Mouse (Mus musculus) thymus, postnatal 0 days (tissue): ENCODE measurements around the gene Wdr43. TPM values are rescaled to one million over a fixed set of nuclear protein-coding genes. Genes with fewer than 3 reads are reported as not detected.

Source experiments
- DNase-seq: peaks from one replicate; pipeline ENCODE4 v3.0.0-alpha.2; 2015; ENCODE audit warnings: low spot score
- polyA plus RNA-seq: library from polyadenylated mRNA; unstranded; fragments of >200 nt; fragmentation: Nextera tagmentation; extraction: Ambion mirVana; gene quantifications from 2 replicates; pipeline ENCODE4 v1.2.1, GENCODE M21; 2015

Wdr43 gene
- polyA plus RNA-seq, 1 experiment from 2014 or later, result 75.6 TPM

DNA sequence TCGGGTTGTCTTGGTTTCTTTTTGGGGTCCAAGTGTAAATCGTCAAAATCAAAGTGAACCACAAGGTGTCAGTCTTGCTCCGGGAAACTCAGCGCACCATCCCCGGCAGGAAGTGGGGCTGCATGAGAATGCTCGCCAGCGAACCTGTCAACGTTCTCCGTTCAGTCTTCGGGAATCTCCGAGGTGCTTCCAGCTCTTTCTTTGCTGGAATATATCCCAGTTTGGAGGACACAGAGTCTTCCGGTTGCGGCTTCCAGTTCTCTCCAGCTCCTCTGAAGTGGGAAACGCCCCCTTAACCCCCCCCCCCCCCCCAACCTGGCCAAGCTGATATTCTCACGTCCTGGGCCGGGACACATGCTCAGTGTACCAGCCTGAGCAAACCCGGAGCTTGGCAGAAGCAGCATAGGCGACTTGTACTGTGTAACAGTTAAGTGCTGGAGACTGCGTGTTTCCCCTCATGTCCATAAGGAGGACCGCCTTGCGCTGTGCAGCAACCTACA lies 47.1 kb downstream of the Wdr43 start:
- peak; percentile 77 for DNase-seq

DNA sequence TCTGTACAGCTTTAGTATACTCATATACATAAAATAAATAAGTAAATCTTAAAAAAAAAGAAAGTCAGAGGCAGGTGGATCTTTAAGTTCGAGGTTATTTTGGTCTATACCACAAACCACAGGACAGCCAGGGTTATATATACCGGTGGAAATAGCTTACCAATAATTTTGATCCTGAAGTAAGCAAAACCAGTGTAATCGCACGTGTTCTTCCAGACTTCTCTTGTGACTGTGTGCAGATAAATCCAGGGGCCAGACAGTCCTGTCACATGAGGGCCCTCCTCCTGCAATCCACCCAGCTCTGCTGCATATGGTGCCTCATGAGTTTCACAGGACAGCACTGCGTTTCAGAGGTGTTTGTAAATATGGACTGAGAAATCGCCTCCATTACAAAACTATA lies 47.8 kb downstream of the Wdr43 start:
- DNase-seq, result no peak

- no peak for DNase-seq
Observed at GRCm38 (mm10) chr17:71664172-71664571, 48.5 kb downstream of the Wdr43 start.

DNA sequence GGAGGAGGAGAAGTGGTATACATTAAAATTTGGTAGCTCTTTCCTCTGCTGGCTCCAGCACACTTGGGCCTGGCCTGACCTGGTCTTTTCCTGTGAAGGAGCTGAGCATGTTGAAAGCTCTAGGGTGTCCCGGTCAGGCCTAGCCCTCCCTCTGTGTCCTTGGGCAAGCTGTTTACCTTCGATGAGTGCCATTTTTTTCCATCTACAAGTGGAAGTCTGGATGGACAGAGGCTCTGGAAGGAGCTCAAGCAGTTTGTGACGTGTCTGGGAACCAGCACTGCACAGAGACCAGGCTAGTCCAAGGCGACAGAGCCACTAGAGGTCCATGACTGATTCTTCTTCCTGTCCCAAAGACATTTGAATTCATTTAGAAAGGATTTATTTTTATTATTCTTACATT lies 49.5 kb downstream of the Wdr43 start:
- no peak for DNase-seq

DNA sequence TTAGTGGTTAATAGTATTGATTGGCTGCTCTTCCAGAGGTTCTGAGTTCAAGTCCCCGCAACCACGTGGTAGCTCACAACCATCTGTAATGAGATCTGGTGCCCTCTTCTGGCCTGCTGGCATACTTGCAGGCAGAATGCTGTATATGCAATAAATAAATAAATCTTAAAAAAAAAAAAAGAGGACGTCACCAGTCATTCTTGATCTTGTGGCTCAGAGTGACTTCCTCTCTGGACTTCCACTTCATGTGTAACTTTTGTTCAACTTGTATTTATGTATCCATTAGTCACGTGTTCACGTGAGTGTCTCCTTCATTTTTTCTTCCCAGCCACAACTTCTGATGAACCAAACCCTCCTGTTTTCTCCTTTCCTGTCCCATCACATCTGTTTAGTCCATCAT lies 53.8 kb downstream of the Wdr43 start:
- no peak for DNase-seq

DNA sequence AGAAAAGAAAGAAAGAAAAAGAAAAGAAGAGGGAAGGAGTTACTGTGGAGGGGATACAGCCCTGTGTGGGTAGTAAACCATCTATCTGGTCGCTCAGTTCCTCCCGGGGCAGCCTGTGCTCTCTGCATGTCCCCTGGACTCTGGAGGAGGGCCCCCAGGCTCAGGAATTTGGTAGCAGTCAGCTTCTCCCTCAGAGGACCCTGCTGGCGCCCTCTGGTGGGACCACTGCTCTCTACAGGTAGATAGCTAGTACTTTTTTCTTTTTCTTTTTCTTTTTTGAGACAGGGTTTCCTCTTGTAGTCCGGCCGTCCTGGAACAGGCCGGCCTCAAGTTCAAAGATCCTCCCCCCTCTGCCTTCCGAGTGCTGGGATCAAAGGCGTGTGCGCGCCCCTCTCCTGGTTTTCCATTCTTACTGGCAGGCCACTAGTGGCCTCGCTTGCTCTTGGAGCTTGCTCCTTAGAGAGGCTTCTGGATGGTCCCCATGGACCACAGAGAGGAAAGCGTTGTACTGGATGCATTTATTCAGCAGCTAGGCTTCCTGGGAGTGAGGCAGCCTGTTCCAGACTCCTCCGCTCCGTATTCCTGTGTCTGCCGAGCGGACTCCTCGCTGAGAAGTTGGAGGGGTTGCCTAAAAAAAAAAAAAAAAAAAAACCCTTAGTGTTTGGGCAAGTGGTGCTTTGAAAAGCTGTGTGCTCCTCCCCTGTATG lies 56.3 kb downstream of the Wdr43 start:
- DNase-seq, result peak; percentile 52

DNA sequence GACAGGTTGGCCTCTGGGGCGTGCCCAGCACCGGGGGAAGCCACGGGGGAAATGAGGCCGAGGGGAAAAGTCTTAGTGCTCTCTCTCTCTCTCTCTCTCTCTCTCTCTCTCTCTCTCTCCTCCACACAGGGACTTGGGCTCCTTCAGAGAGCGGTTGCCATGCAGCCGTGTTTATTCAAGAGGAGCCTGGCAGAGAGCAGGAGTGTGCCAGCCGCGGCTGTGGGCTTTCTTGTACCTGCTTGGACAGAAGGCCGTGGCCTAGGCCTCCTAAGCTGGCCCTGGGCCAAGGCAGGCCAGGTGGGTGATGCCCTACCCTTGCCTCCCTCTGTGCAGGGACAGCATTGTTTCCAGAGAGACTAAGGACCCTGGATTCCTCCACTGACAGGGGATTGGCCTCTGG lies 57.4 kb downstream of the Wdr43 start, which contains the start of gene Togaram2:
Togaram2 (plus strand) TSS at position 170 of the 400 bp plus-strand sequence.
- DNase-seq, result no peak

GRCm38 (mm10) chr17:71673936-71674335 lies 58.2 kb downstream of the Wdr43 start:
- no peak for DNase-seq

DNA sequence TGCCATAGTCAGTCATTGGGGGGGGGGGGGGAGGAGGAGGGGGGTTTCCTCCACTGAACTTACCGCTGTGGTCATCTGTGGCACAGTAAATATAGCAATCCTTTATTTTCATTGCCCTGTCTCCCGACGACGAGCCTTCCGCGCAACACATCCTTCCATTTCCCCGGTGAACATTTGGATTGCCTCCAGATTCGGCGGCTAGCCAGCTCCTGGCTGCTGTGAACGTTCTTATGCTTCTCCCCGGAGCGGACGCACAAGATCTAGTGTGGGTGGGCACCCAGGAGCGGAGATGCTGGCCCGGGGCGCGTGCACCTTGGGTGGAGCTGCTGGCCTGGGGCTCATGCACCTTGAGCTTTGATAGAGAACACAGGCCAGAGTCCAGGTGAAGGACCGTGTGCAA lies 59.2 kb downstream of the Wdr43 start:
- DNase-seq, result no peak

DNA sequence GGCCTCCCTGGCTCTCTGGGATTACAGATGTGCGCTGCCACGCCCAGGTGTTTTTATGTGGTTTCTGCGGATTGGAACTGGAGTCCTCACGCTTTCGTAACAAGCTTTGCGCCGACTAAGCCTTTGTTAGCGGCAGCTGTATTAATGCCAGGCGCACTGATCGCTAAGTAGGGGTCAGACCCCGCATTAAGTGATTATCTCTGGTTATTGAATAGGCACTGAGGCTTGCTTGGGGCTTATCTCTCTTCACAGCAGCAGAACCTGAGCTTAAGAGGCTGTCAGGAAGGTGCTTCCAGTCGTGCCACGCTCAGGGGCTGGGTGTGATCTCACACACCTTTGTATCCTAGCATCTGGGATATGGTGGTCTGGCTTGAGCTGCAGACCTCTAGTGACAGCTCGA lies 66.0 kb downstream of the Wdr43 start:
- DNase-seq, result no peak

- DNase-seq, result no peak
Observed at GRCm38 (mm10) chr17:71682379-71682778, 66.7 kb downstream of the Wdr43 start.

DNA sequence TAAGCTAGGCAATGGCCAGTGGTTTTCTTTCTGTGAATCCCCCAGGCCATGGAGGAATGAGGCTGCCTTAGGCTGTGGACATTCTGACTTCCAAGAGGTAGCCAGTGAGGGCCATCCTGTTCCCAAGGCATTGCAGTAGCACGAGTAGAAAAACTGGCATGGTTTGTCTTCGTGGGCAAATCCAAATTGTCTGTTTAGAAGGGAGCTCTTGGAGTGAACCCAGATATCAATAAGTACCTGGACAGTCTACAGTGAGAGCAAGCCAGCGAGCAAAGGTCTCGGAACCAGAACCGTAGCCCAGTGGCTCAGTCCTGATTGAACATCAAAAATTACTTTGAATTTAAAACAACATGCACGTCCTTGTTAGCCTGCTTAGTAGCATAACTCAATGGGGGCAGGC lies 67.6 kb downstream of the Wdr43 start:
- DNase-seq, result no peak

DNA sequence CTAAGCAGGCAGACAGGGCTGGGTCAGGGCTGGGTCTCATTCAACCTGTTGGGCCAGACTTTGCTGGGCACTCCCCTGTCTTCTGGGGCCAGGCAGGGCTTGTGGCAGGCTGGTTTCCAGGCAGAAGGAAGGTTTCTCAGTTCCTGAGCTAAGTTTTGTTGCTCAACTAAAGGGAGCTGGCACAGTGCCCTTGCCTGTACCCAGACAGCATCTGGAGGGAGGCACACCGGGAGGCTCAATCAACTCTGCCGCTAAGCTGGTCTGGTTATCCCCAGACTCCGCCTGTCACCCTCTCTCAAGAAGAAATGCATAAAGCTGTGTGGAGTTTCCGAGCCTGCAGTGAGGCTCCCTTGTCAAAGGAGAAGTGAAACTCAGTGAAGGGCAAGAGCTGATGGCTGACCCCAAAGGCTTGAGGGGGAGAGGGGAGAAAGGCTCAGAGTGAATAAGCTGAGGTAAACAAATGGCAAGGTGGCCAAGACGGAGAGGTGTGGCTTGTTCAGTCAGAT lies 68.5 kb downstream of the Wdr43 start:
- no peak for DNase-seq

DNA sequence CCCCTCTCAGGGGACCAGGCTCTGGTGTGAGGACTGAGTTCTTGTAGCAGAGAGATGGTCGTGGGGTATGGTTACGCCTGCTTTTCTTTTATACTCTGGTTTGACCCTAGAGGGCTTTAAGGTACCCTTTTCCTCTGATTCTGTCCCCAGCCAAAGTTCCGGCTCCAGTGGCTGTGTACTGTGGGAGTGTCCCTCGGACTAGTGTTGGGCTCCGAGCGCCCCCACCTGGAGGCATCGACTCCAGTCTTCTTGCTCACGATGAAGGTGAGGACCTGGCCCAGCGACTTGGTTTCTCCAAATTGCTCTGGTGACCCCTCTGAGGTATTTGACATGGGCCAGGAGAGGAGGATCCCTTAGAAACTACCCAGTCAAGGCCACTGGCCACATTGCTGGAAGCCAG lies 71.7 kb downstream of the Wdr43 start:
- no peak for DNase-seq

GRCm38 (mm10) chr17:71689903-71690302 lies 74.2 kb downstream of the Wdr43 start:
- no peak for DNase-seq

DNA sequence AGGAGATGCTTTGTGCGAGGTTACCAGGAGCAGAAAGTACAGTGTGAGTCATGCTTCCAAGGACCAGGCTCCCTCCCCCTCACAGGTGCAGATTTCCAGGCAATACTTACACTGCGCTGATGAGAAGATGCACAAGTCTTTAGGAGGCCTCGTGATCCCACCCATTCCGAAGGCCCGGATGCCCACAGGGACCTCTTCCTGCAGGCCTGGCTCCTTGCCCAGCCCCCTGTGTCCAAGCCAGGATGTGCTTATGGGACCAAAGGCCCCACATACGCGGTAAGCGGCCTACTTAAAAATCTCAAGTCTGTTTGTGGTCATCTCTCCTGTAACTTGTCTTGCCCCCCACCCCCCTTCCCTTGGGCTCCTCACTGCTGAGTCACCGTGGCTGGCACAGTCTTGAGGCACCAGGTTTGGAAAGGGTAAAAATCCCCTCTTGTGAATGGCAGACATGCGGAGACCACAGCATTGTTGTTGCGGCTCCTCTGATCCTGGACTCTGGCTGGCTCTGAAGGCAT lies 75.7 kb downstream of the Wdr43 start:
- DNase-seq, result no peak

- DNase-seq, result no peak
Observed at GRCm38 (mm10) chr17:71693313-71693712, 77.6 kb downstream of the Wdr43 start.

DNA sequence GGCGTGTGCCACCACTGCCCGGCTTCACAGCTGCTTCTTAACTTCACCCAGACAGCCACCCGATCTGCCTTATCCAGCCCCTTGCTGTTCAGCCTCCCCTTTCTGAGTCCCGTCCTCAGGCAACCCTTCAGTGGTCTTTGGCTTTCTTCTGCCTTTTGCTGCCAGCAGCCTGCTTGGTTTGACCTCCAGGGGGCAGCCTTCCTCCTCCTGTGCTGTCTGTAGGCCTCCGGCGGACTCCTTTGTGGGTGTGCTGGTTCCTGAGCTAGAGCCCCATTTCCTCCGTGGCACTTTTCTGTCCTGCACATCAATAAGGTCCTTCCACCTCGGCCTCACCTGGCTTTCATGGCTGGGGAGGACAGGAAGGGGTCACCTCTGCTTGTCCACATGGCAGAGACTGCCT lies 78.1 kb downstream of the Wdr43 start:
- peak; percentile 17 for DNase-seq

DNA sequence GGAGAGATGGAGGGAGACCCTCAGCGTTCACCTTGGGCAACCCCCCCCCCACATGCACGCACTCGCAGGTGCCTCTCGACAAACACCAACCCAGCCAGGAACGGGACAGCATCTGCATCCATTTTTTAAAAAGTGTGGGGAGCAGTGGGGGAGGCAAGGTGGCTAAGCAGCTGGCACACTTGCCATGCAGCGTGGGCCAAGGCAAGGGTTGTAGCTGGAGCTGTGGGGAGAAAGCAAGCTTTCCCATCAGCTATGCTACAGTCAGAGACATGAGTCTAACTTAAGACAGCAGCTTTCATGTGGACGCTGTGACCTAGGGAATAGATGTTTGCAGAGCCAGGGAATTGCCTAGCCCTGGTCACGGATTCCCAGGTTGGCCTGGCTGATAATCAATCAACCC lies 79.5 kb downstream of the Wdr43 start:
- no peak for DNase-seq

DNA sequence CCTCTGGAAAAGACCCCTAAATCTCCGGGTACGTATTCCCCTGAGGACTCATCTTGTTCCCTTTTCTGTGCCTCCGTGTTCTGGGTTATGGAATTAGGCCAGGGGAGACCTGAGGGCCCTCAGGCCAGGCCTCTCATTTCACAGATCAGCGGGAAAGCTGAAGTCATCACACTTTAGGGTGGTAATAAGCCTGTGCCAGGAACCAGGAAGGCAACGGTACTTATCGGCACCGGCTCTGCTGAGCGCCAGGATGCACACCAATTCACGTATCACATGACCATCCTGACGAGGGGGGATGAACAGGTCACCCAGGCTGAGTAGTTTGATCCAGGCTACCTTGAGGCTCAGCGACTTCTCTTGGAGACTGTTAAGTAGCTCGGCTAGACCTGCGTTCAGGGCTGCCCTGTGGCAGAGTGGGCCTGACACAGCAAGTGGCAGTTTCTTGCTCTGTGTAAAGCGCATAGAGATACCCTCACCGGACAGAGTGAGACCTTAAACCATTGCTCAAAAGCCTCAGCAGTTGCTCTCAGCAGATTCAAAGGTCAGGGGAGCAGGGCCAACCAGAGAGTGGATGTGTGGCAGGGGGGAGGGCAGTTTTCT lies 80.1 kb downstream of the Wdr43 start:
- no peak for DNase-seq

GRCm38 (mm10) chr17:71696396-71696795 lies 80.7 kb downstream of the Wdr43 start:
- no peak for DNase-seq

- no peak for DNase-seq
Observed at GRCm38 (mm10) chr17:71697896-71698618, 82.4 kb downstream of the Wdr43 start.
